Mouse (Mus musculus): ENCODE data around the gene Nacc2.

- no peak for TF ChIP-seq EP300 (optimal IDR thresholded peaks at IDR 0.05)
- TF ChIP-seq CTCF (IDR thresholded peaks at IDR 0.05; ENCODE audit: low read depth), result no peak
Observed at GRCm38 (mm10) chr2:26121541-26122083, 1.4 kb downstream of the Nacc2 start.

Data from stomach, postnatal 0 days (tissue).